Mouse (Mus musculus): Measurements from ENCODE around the gene Picalm. TPM values are rescaled to one million over a fixed set of nuclear protein-coding genes. Genes with fewer than 3 reads are reported as not detected.
"Not testable (repeated sequence)": the region's sequence is repeated elsewhere in the genome, so short reads cannot be mapped to it uniquely, and the experiment has no call there.

Picalm gene
- total RNA-seq, 2 experiments from 2014 or later, result 800 to 1,102 TPM

- ATAC-seq (replicated peaks; ENCODE audit: low FRiP score, poor library complexity, severe bottlenecking), result peak; percentile 50
Measured at GRCm38 (mm10) chr7:90130501-90131375, 725 bp downstream of the Picalm start.

DNA sequence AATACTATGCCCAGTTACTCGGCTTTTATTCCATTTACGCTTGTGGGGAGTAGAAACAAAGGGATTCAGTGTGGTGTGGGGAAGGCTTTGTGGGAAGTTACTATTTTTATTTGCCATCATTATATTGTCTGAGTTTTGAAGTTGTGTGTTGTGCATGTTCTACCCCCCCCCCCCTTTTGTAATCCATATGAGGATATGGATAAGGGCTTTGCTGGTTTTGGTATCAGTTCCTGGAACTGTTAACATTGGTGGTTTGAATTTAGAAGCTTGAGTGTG lies 1.3 kb downstream of the Picalm start:
- ATAC-seq (replicated peaks; ENCODE audit: low FRiP score, poor library complexity, severe bottlenecking), result no peak

DNA sequence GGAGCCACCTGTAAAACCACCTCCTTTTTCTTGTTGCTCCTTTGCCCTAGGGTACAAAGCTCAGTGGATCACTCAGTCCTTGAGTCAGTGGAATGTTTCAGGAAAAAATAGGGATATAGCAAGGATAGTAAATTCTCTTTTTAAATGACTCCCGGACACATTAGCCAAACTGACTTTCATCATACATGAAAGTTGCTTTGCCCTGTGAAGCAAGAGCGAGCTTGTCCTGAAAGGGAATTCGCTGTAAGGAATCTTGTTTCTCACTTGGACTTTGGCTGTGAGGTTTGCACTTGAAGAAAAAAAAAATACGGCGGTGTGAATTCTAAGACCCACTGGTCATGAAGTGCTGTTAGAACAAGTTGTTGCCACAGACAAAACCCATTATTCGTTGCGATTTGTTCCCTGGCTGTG lies 1.8 kb downstream of the Picalm start:
- ATAC-seq (replicated peaks; ENCODE audit: low FRiP score, poor library complexity, severe bottlenecking), result no peak

- ATAC-seq (replicated peaks; ENCODE audit: low FRiP score, poor library complexity, severe bottlenecking), result no peak
Measured at GRCm38 (mm10) chr7:90132322-90132721, 2.3 kb downstream of the Picalm start.

DNA sequence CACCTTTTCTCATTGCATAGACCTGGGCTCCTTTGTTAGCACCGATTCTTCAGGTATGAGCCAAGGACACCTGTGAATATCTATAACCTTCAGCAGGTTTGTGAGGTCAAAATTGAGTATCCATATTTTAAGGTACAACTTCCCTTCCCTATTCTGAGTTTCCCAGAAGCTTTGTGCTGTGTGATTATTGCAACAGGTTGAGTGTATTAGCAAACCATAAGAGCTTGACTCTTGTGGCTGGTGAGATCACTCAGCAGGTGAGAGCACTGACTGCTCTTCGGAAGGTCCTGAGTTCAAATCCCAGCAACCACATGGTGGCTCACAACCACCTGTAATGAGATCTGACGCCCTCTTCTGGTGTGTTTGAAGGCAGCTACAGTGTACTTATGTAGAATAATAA lies 6.7 kb downstream of the Picalm start:
- ATAC-seq (replicated peaks; ENCODE audit: low FRiP score, poor library complexity, severe bottlenecking), result no peak

DNA sequence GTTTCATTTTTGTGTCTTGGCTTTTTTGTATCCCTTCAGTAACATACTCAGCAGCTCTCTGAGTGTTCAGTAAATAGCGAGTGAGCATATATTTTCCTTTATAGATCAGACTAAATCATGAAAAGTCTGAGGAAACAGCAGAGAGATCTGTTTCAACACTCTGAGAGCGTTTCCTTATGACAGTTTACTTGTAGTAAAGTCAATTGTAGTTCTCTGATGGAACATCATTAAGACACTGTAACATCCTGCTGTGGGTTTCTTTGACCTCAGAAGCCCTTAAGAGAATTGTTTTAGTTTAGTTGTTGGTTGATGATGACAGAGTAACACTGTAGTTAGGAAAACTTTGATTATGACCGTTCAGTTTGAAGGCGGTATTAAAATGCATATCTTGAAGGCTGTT lies 8.3 kb downstream of the Picalm start:
- ATAC-seq (replicated peaks; ENCODE audit: low FRiP score, poor library complexity, severe bottlenecking), result no peak

GRCm38 (mm10) chr7:90140290-90140689 lies 10.3 kb downstream of the Picalm start:
- no peak for ATAC-seq (replicated peaks; ENCODE audit: low FRiP score, poor library complexity, severe bottlenecking)

DNA sequence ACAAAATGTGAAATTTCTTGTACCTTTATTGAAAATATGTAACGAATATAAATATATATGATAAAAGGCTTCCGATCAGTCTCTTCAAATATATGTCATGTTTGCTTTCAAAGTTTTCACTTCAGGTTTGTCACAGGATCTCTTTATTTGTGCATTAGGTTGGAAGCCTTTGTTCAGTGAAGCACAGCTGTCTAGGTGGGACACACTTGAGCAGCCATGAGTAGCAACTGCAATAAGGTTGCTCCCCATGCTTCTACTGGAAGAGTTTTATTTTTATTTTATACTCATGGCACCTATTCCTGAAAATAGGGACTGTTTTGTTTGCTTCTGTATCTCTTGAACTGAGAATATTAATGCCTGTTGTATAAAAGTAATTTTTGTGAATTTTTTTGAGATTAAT lies 14.3 kb downstream of the Picalm start:
- no peak for ATAC-seq (replicated peaks; ENCODE audit: low FRiP score, poor library complexity, severe bottlenecking)

GRCm38 (mm10) chr7:90144971-90145370 lies 15.0 kb downstream of the Picalm start:
- no peak for ATAC-seq (replicated peaks; ENCODE audit: low FRiP score, poor library complexity, severe bottlenecking)

DNA sequence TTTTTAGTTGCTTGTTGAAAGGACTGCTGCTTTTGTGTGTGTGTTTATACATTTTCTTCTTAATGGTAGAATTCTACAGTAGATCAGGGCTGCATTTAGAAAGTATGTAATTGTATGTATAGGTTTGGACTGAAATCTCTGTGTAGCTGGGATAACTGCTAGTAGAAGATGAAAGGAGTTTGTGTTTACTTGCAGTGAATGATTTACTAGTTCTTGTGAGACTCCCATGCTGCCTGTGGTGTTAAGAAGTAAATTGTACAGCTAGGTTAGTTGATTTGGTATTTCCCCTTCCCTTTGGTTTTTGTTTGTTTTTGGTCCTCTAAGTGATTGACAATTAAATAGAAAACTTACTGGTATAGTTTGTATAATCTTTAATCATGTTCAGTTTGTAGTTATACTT lies 15.4 kb downstream of the Picalm start:
- ATAC-seq (replicated peaks; ENCODE audit: low FRiP score, poor library complexity, severe bottlenecking), result no peak

- peak; percentile 46 for ATAC-seq (replicated peaks; ENCODE audit: low FRiP score, poor library complexity, severe bottlenecking)
Measured at GRCm38 (mm10) chr7:90145897-90146296, 15.9 kb downstream of the Picalm start.

DNA sequence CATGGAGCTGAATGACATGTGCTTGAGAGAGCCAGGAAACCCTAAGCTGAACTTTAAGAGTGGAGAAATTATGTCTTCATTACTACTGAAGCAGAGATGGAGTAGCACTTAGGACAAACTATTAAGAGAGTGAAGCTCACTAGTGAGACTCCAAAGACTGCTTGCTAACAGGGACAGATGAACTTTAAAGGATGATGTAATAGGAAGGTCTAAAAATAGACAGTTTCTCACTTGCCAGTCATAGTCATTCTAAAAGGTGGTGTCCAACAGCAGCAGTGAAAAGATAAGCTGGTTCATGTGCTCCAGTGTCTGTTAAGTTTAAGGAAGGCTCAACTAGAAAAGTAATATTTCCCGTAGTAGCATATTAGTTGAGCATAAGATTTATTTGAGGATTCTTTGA lies 16.3 kb downstream of the Picalm start:
- ATAC-seq (replicated peaks; ENCODE audit: low FRiP score, poor library complexity, severe bottlenecking), result peak; percentile 89

- no peak for ATAC-seq (replicated peaks; ENCODE audit: low FRiP score, poor library complexity, severe bottlenecking)
Measured at GRCm38 (mm10) chr7:90148023-90148422, 18.0 kb downstream of the Picalm start.

- ATAC-seq (replicated peaks; ENCODE audit: low FRiP score, poor library complexity, severe bottlenecking), result no peak
Measured at GRCm38 (mm10) chr7:90148516-90148915, 18.5 kb downstream of the Picalm start.

DNA sequence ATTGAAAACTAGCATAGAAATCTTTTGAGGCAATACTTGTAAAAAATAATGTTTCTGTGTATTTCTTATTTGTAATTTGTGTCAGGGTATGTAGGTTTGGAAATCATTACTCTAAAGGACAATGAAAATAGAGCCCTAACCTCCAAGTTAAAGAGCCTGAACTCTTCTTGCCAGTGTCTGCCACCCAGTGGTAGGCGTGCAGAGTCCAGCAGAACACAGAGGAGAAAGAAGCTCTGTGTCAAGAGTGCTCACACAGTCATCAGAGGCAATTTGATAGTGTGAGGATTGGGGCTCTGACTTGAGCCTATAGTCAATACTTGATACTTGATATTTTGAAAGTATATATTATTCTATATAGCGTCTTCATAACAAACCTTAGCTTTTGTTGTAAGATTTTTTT lies 20.3 kb downstream of the Picalm start:
- ATAC-seq (replicated peaks; ENCODE audit: low FRiP score, poor library complexity, severe bottlenecking), result peak; percentile 36; the same call in 1 of the 2 replicates

- ATAC-seq (replicated peaks; ENCODE audit: low FRiP score, poor library complexity, severe bottlenecking), result 0 out of 2 replicates have a peak, but pooled peaks have one; percentile 31
Measured at GRCm38 (mm10) chr7:90158034-90158433, 28.0 kb downstream of the Picalm start.

- ATAC-seq (replicated peaks; ENCODE audit: low FRiP score, poor library complexity, severe bottlenecking), result no peak
Measured at GRCm38 (mm10) chr7:90160598-90160997, 30.6 kb downstream of the Picalm start.

DNA sequence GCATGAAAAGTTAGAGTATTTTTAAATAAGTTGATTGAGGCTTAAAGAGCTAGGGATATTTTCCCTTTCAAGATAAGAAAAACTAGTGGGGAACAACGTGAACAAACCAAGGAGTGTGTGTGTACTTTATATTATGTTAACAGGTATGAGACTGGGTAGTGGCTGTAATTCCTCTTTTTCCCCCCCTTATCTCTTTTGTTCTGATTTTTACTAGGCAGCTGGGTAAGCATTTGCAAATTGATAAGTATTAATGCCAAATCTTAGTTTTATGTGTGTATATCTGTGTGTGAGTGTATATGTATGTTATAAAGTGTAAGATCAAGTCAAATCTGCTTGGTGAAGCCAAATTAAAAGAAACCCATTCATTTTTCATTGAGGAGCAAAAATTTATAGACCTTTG lies 34.3 kb downstream of the Picalm start:
- ATAC-seq (replicated peaks; ENCODE audit: low FRiP score, poor library complexity, severe bottlenecking), result no peak

DNA sequence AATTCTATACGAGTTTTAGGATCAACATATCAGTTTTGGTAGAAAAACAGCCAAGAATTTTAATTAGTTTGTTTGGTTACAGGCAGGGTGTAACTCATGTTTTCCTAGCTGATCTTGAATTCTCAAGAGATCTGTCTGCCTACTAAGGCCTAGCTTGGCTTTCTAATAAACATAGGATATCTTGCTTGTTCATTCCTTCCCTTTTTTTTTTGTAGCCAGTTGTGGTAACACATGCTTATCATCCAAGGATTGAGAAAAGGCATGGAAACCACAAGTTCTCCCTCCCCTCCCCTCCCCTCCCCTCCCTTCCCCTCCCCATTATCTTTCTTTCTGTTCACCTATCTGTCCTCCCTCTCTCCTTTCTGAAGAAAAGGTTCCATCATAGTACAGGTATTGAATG lies 36.0 kb downstream of the Picalm start:
- ATAC-seq (replicated peaks; ENCODE audit: low FRiP score, poor library complexity, severe bottlenecking), result no peak

- not testable (repeated sequence) for ATAC-seq (replicated peaks; ENCODE audit: low FRiP score, poor library complexity, severe bottlenecking)
Measured at GRCm38 (mm10) chr7:90167777-90168176, 37.8 kb downstream of the Picalm start.

DNA sequence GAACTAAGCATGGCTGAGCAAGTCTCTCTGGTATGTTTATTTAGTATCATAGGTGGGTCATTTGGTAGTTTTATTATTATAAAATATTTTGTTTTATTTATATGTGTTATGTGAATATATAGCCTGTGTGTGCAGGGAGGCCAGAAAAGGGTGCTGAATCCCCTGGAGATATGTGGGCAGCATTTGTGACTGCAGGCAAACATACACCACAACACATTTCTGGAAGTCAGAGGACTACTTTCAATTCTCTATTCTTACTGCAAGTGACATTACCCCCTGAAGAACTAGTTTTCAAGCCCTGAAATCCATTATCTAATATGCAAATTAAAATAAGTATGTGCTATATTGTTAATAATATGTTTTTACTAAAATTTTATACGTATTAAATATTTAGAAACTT lies 43.8 kb downstream of the Picalm start:
- no peak for ATAC-seq (replicated peaks; ENCODE audit: low FRiP score, poor library complexity, severe bottlenecking)

DNA sequence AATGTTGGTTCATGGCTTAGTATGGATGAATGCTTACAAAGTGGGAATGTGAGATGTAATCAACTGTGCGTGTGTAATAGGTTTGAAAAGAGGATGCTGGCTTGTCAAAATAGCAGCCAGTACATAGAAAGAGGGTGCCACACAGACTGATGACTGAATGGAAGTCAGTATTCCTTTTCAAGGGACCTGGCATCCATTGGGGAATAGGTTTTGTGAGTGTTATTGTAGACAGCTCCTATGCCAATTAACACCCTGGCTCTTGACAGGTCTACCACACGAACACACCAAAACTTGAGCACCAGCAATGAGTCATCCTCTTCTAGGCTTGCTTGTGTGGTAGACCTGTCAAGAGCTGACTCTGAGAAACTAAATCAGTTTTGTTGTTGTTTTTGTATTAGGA lies 45.6 kb downstream of the Picalm start:
- no peak for ATAC-seq (replicated peaks; ENCODE audit: low FRiP score, poor library complexity, severe bottlenecking)
